Mouse (Mus musculus) mouse embryonic stem cell (cell line): ENCODE results near the gene Ppp1r12c.
"Not testable (repeated sequence)": the region's sequence is repeated elsewhere in the genome, so short reads cannot be mapped to it uniquely, and the experiment has no call there.

Source experiments
- in situ Hi-C, 2 experiments: fragments of 300-500 bp; cut with MboI; formaldehyde crosslinking; loops; 1 replicate in 1 of 2; 3 replicates in 1 of 2; pipeline ENCODE4 v1.14.3; 2019 to 2020; ENCODE audit warnings: low sequenced_read_pairs in 2 of 2, low pct_unique_long_range_greater_than_20kb in 1 of 2, mixed read lengths in 1 of 2; ENCODE audit not compliant: unreplicated experiment in 1 of 2

Gene Ppp1r12c

GRCm38 (mm10) chr7:4501558-4502397 lies at the start of gene Ppp1r12c:
Gene Ppp1r12c, minus strand, starts transcription at chr7:4501680.
- in situ Hi-C loops = no loop called here

- in situ Hi-C loops = no loop called here
Measured at GRCm38 (mm10) chr7:4547221-4547641, 45.8 kb upstream of the Ppp1r12c start, which contains the start of gene Syt5. Gene Syt5, minus strand, starts transcription at chr7:4547541.

GRCm38 (mm10) chr7:4546591-4547131 lies 45.2 kb upstream of the Ppp1r12c start:
- in situ Hi-C loops = no loop called here

GRCm38 (mm10) chr7:4546050-4546449 lies 44.6 kb upstream of the Ppp1r12c start:
- in situ Hi-C loops = no loop called here

GRCm38 (mm10) chr7:4542013-4542412 lies 40.5 kb upstream of the Ppp1r12c start:
- in situ Hi-C loops = no loop called here

- in situ Hi-C loops = no loop called here
Measured at GRCm38 (mm10) chr7:4541344-4541743, 39.9 kb upstream of the Ppp1r12c start.

- in situ Hi-C loops = no loop called here
Measured at GRCm38 (mm10) chr7:4539019-4539418, 37.5 kb upstream of the Ppp1r12c start.

- in situ Hi-C loops = no loop called here
Measured at GRCm38 (mm10) chr7:4537181-4537580, 35.7 kb upstream of the Ppp1r12c start.

- in situ Hi-C loops = no loop called here
Measured at GRCm38 (mm10) chr7:4536369-4536768, 34.9 kb upstream of the Ppp1r12c start.

- in situ Hi-C loops = no loop called here
Measured at GRCm38 (mm10) chr7:4532005-4532729, 30.7 kb upstream of the Ppp1r12c start, which contains the start of gene Dnaaf3. Gene Dnaaf3, minus strand, starts transcription at chr7:4532453.

- in situ Hi-C loops = not testable (repeated sequence)
Measured at GRCm38 (mm10) chr7:4530166-4530565, 28.7 kb upstream of the Ppp1r12c start.

- in situ Hi-C loops = no loop called here
Measured at GRCm38 (mm10) chr7:4527302-4527689, 25.8 kb upstream of the Ppp1r12c start.

- in situ Hi-C loops = no loop called here
Measured at GRCm38 (mm10) chr7:4526341-4527301, 25.1 kb upstream of the Ppp1r12c start.

- in situ Hi-C loops = not testable (repeated sequence)
Measured at GRCm38 (mm10) chr7:4524212-4524922, 22.9 kb upstream of the Ppp1r12c start, which contains the start of gene Tnni3. Gene Tnni3, minus strand, starts transcription at chr7:4524229.

GRCm38 (mm10) chr7:4523205-4524130 lies 22.0 kb upstream of the Ppp1r12c start:
- in situ Hi-C loops = no loop called here

- in situ Hi-C loops = no loop called here
Measured at GRCm38 (mm10) chr7:4522292-4522691, 20.8 kb upstream of the Ppp1r12c start.
